Mouse (Mus musculus) embryonic facial prominence, embryonic 15.5 days (tissue): ENCODE data around the gene Ank2. TPM values are rescaled to one million over a fixed set of nuclear protein-coding genes. Genes with fewer than 3 reads are reported as not detected.

Source experiments
- ATAC-seq: fragments of 200-750 bp; cut with Nextera tagmentation; 2 replicates; pipeline ENCODE4 v1.8.0; 2017; ENCODE audit warnings: low read depth, moderate TSS enrichment; ENCODE audit not compliant: insufficient number of reproducible peaks, low FRiP score, low TSS enrichment
- H3K27ac ChIP-seq: fragments of 300-500 bp; sonication (generic); replicated peaks from 2 replicates; pipeline ENCODE4 v1.5.1; 2015; ENCODE audit warnings: mild to moderate bottlenecking, inconsistent platforms
- H3K27me3 ChIP-seq: fragments of 300-500 bp; sonication (generic); 2 replicates; pipeline ENCODE4 v1.6.1; 2015; ENCODE audit warnings: inconsistent platforms
- H3K36me3 ChIP-seq: fragments of 300-500 bp; sonication (generic); 2 replicates; pipeline ENCODE4 v1.6.1; 2015; ENCODE audit warnings: mild to moderate bottlenecking, inconsistent platforms
- H3K4me1 ChIP-seq: fragments of 300-500 bp; sonication (generic); 2 replicates; pipeline ENCODE4 v1.6.1; 2015; ENCODE audit warnings: inconsistent platforms
- H3K4me2 ChIP-seq: fragments of 300-500 bp; sonication (generic); replicated peaks from 2 replicates; pipeline ENCODE4 v1.6.1; 2015; ENCODE audit warnings: mild to moderate bottlenecking, inconsistent platforms
- H3K4me3 ChIP-seq: fragments of 300-500 bp; sonication (generic); replicated peaks from 2 replicates; pipeline ENCODE4 v1.5.1; 2015; ENCODE audit warnings: mild to moderate bottlenecking, inconsistent platforms
- H3K9ac ChIP-seq: fragments of 300-500 bp; sonication (generic); 2 replicates; pipeline ENCODE4 v1.6.1; 2015; ENCODE audit warnings: inconsistent platforms
- H3K9me3 ChIP-seq: fragments of 300-500 bp; sonication (generic); replicated peaks from 2 replicates; pipeline ENCODE4 v1.6.1; 2016; ENCODE audit warnings: inconsistent platforms
- WGBS: fragments of 180-500 bp; shearing (Covaris S2); methylation state at CpG from one replicate; pipeline ENCODE4 v1.1.7; 2015; 5-methylcytosine and 5-hydroxymethylcytosine counted together
- polyA plus RNA-seq: library from polyadenylated mRNA; unstranded; fragments of >200 nt; fragmentation: Nextera tagmentation; extraction: Ambion mirVana; gene quantifications from 2 replicates; pipeline ENCODE4 v1.2.1, GENCODE M21; 2015

Ank2 gene
- polyA plus RNA-seq, 1 experiment from 2014 or later = 32.4 TPM

- Histone ChIP-seq H3K9ac (no peak overlapping the region), H3K36me3 (no peaks in the 10 kb centered on the region), H3K4me2 (no peak overlapping the region), H3K27ac (no peak overlapping the region), H3K4me1 (no peaks in the 10 kb centered on the region), H3K4me3 (no peak overlapping the region), H3K9me3 (no peaks in the 10 kb centered on the region), H3K27me3 (no peaks in the 10 kb centered on the region)
- no peak for ATAC-seq
- 81% methylated on average over 6 of the region's 6 CpGs for WGBS
These were observed 187.6 kb downstream of the Ank2 start for GRCm38 (mm10) chr3:127311521-127311920.

DNA sequence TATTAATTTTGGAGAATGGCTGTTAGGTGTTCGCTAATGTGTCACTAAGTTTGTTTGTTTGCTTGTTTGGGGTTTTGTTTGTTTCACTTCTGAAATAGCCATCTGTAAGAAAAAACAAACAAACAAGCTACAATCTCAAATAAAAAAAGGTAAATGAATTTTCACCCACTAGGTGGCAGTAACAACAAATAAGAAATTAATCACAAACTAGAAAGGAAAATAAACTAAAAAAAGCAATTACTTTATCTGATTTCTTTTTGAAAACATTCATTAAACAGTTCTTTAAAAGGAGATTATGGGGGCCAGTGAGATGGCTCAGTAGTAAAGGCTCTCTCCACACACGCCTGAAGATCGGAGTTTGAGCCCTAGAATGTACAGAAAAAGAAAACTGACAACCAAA lies 189.1 kb downstream of the Ank2 start:
- Histone ChIP-seq H3K27ac (no peak overlapping the region), H3K4me2 (no peak overlapping the region), H3K36me3 (no peaks in the 10 kb centered on the region), H3K27me3 (no peaks in the 10 kb centered on the region), H3K9me3 (no peaks in the 10 kb centered on the region), H3K4me1 (no peaks in the 10 kb centered on the region), H3K9ac (no peak overlapping the region), H3K4me3 (no peak overlapping the region)
- no peak for ATAC-seq
- WGBS = 79% methylated on average over 3 of the region's 3 CpGs

GRCm38 (mm10) chr3:127303957-127304553 lies 195.1 kb downstream of the Ank2 start:
- H3K4me2 ChIP-seq = no peak overlapping the region
- no peak for ATAC-seq
- no peak overlapping the region for H3K27ac ChIP-seq
- H3K4me1 ChIP-seq = no peaks in the 10 kb centered on the region
- H3K4me3 ChIP-seq = no peak overlapping the region
- H3K9me3 ChIP-seq = no peaks in the 10 kb centered on the region
- no peak overlapping the region for H3K9ac ChIP-seq
- no peaks in the 10 kb centered on the region for H3K36me3 ChIP-seq
- no peaks in the 10 kb centered on the region for H3K27me3 ChIP-seq
- 61% methylated on average over 6 of the region's 6 CpGs for WGBS

DNA sequence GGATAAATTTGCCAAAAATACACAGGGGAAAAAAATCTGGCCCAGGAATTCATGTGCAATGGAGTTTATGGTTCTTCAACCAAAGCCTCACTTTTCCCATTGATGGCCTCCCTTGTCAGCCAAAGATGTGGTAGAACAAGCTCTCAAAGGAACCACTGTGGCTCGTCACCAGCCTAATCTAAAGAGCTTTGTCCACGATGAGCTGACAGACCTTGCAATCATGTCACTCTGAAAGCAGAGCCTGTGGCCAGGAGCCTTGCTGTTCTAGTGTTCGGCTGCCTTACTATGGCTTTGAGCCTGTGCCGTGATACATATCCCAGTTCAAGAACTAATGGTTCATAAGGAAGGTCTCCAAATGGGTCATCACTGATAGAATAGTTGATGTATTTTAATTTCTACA lies 196.1 kb downstream of the Ank2 start:
- Histone ChIP-seq H3K4me2 (no peak overlapping the region), H3K36me3 (no peaks in the 10 kb centered on the region), H3K9me3 (no peaks in the 10 kb centered on the region), H3K4me3 (no peak overlapping the region), H3K27ac (no peak overlapping the region), H3K9ac (no peak overlapping the region), H3K27me3 (no peaks in the 10 kb centered on the region), H3K4me1 (no peaks in the 10 kb centered on the region)
- WGBS = 61% methylated on average over 4 of the region's 4 CpGs
- ATAC-seq = no peak

- H3K36me3 ChIP-seq = no peaks in the 10 kb centered on the region
- no peak for ATAC-seq
These were observed 198.4 kb downstream of the Ank2 start for GRCm38 (mm10) chr3:127300790-127301189.

GRCm38 (mm10) chr3:127295921-127296320 lies 203.2 kb downstream of the Ank2 start:
- no peak overlapping the region for H3K27ac ChIP-seq
- 68% methylated on average over 6 of the region's 6 CpGs for WGBS
- H3K9me3 ChIP-seq = no peaks in the 10 kb centered on the region
- no peaks in the 10 kb centered on the region for H3K36me3 ChIP-seq
- no peak overlapping the region for H3K4me3 ChIP-seq
- H3K9ac ChIP-seq = no peak overlapping the region
- H3K27me3 ChIP-seq = no peaks in the 10 kb centered on the region
- peaks cover 5% of the 10 kb centered on the region; the same call in 1 of the 2 replicates for H3K4me1 ChIP-seq
- no peak for ATAC-seq
- H3K4me2 ChIP-seq = no peak overlapping the region

More at GRCm38 (mm10) chr3:127300790-127301189, 198.4 kb downstream of the Ank2 start:
- Histone ChIP-seq H3K4me1 (no peaks in the 10 kb centered on the region), H3K4me3 (no peak overlapping the region), H3K9ac (no peak overlapping the region), H3K27ac (no peak overlapping the region), H3K27me3 (no peaks in the 10 kb centered on the region), H3K9me3 (no peaks in the 10 kb centered on the region), H3K4me2 (no peak overlapping the region)

DNA sequence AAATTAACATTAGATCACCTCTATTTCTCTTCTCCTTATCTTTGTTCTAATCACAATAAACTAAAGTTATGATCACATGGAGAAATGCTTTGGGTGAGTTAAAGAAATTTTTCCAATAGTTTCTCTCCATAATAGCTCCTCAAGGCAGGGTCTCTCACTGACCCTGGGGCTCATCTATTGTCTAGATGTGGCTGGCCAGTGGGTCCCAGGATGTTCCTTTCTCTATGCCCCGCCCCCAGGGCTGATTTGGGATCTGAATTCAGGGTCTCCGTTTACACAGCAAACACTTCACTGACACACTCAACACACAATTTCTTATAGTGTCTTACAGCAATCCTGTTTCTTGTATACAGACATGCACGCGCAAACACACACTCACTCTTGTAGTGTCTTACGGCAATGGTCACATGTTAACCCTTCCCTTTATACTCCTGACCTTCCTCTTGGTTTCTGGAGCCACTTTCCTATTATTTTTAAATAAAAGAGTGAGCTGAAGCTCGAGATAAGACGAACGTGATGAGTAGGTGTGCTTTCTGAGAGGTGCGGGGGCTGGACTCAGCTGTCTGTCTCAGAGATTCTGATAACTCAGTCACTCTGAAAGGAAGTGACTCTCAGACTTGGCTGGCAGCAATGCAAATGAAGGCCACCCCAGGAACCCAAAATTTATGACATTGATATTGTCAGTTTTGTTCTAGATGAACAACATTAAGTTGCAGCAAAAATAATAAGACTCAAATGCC lies 204.4 kb downstream of the Ank2 start:
- H3K4me3 ChIP-seq = no peak overlapping the region
- no peaks in the 10 kb centered on the region for H3K36me3 ChIP-seq
- no peak for ATAC-seq
- peaks cover 5% of the 10 kb centered on the region; the same call in 1 of the 2 replicates for H3K4me1 ChIP-seq
- no peaks in the 10 kb centered on the region for H3K9me3 ChIP-seq
- 87% methylated on average over 9 of the region's 9 CpGs for WGBS
- no peak overlapping the region for H3K9ac ChIP-seq
- H3K4me2 ChIP-seq = no peak overlapping the region
- H3K27ac ChIP-seq = no peak overlapping the region
- no peaks in the 10 kb centered on the region for H3K27me3 ChIP-seq

DNA sequence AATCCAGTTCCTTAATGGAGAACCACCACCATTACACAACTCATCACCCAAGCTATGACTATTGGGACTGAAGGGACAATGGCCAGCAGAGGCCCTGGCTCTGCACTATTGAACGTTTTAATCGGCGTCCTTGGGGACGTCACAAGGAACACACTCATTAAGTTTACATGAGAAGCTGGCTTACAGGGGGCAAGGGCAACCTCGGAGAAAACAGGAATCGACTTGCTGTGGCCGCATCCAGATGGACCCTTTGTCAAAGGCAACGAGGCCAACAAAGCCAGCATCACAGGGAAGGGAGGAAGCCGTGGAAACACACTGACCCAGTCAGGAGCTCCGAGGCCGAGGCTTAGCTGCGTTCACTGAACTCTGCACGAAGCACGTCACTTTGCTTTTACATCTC lies 205.1 kb downstream of the Ank2 start:
- Histone ChIP-seq H3K36me3 (no peaks in the 10 kb centered on the region), H3K4me1 (peaks cover 5% of the 10 kb centered on the region; the same call in 1 of the 2 replicates), H3K4me2 (no peak overlapping the region), H3K27me3 (no peaks in the 10 kb centered on the region), H3K27ac (no peak overlapping the region), H3K4me3 (no peak overlapping the region), H3K9ac (no peak overlapping the region), H3K9me3 (no peaks in the 10 kb centered on the region)
- no peak for ATAC-seq
- 76% methylated on average over 14 of the region's 14 CpGs for whole genome bisulfite sequencing

DNA sequence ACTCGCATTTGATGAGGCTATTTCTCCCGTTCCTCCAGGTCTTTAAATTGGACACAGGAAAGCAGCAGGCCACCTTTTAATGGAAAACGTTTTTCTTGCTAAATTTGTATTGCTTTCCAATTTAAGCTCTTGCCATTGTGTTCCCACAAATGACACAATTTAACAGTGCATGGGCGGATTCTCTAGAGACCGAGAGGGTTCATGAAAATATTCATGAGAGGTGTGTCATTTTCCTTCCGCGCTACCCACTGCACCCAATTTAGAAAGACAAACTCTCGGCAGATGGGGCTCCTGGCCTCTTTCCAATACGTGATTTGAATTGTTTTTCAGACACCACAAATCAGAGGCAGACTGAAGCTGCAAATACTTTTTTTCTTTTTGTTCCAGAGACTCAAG lies 205.7 kb downstream of the Ank2 start:
- no peak for ATAC-seq
- no peaks in the 10 kb centered on the region for H3K9me3 ChIP-seq
- H3K4me2 ChIP-seq = no peak overlapping the region
- H3K4me3 ChIP-seq = no peak overlapping the region
- 50% methylated on average over 9 of the region's 9 CpGs for WGBS
- no peak overlapping the region for H3K9ac ChIP-seq
- H3K4me1 ChIP-seq = peaks cover 5% of the 10 kb centered on the region; the same call in 1 of the 2 replicates
- H3K36me3 ChIP-seq = no peaks in the 10 kb centered on the region
- no peaks in the 10 kb centered on the region for H3K27me3 ChIP-seq
- no peak overlapping the region for H3K27ac ChIP-seq

DNA sequence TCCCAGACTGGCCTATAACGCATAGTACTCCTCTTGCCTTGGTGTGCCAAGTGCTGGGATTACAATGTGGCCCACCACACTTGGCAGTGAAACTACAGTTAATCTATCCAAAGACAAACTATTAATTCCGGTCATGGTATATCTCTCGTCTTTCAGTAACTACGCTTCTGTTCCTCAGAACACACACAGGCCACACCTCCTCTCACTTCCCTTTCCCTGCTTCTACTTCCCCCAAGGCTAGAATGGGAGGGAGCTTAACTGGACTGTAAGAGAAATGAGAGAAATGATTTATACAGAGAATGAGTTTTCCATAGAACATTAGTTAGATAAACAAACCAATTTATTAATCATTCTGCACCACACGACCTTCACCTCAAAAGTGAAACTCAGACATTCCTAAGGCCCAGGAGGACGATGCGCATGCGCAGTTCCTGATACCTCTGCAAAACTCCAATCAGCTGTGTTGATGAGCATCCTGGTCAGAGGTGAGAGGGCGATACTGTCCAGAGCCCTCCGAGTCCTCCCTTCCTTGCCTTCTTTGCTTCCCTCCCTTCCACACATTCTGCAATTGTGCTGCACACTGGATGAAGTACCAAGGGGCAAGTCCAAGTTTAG lies 206.2 kb downstream of the Ank2 start:
- Histone ChIP-seq H3K4me2 (no peak overlapping the region), H3K9me3 (no peaks in the 10 kb centered on the region), H3K4me3 (no peak overlapping the region), H3K4me1 (peaks cover 5% of the 10 kb centered on the region; the same call in 1 of the 2 replicates), H3K27ac (no peak overlapping the region), H3K9ac (no peak overlapping the region), H3K27me3 (no peaks in the 10 kb centered on the region), H3K36me3 (no peaks in the 10 kb centered on the region)
- WGBS = 88% methylated on average over 10 of the region's 10 CpGs
- ATAC-seq = no peak

DNA sequence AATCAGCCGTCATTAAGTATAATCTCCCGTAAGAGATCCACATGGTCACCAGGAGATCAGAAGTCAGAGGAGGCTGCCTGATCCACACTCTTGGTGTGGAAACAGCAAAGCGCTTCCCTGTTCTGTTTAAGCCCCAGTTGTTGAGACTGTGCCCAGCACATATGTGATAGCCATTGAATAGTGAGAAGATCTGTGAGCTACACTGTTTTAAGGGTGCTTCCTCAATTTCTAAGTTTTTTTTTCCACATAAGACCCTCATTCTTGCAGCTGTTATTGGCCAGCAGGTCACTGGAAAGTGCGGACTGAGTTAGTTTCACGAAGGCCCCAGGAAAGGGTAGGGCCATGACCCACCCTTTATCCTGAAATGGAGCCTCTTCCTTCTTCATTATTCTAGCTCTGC lies 216.9 kb downstream of the Ank2 start:
- ATAC-seq = no peak
- 91% methylated on average over 5 of the region's 5 CpGs for WGBS
- no peaks in the 10 kb centered on the region for H3K9me3 ChIP-seq
- H3K4me2 ChIP-seq = no peak overlapping the region
- no peaks in the 10 kb centered on the region for H3K4me1 ChIP-seq
- no peak overlapping the region for H3K27ac ChIP-seq
- H3K36me3 ChIP-seq = no peaks in the 10 kb centered on the region
- H3K9ac ChIP-seq = no peak overlapping the region
- H3K4me3 ChIP-seq = no peak overlapping the region
- H3K27me3 ChIP-seq = no peaks in the 10 kb centered on the region
